Mouse (Mus musculus) left cerebral cortex, adult 2 months (tissue): ENCODE results near the gene Exosc1. TPM values are rescaled to one million over a fixed set of nuclear protein-coding genes. Genes with fewer than 3 reads are reported as not detected.

Experiments
- DNase-seq, 2 experiments: peaks; one replicate each; pipeline ENCODE4 v3.0.0; 2021 to 2022; ENCODE audit warnings: low spot score in 2 of 2, mixed read lengths in 1 of 2; ENCODE audit errors: extremely low spot score in 1 of 2
- H3K27ac ChIP-seq: fragments of 200-600 bp; 2 replicates; pipeline ENCODE4 v1.8.1; 2022
- H3K4me3 ChIP-seq: fragments of 200-600 bp; 2 replicates; pipeline ENCODE4 v1.8.1; 2022
- CTCF ChIP-seq: fragments of 200-600 bp; IDR thresholded peaks from 2 replicates; pipeline ENCODE4 v1.8.1; 2022; ENCODE audit warnings: antibody characterized with exemption, mild to moderate bottlenecking, moderate library complexity
- intact Hi-C: fragments of 180-260 bp; cut with DNase I; formaldehyde crosslinking; loops from one replicate; pipeline ENCODE4 v1.15.1; 2025
- total RNA-seq, 2 experiments: library from RNA; stranded (reverse); gene quantifications; 2 replicates each; pipeline ENCODE4 v1.2.3; 2021

Exosc1 gene
- total RNA-seq, 2 experiments from 2014 or later, result 22.7 to 27.9 TPM

DNA sequence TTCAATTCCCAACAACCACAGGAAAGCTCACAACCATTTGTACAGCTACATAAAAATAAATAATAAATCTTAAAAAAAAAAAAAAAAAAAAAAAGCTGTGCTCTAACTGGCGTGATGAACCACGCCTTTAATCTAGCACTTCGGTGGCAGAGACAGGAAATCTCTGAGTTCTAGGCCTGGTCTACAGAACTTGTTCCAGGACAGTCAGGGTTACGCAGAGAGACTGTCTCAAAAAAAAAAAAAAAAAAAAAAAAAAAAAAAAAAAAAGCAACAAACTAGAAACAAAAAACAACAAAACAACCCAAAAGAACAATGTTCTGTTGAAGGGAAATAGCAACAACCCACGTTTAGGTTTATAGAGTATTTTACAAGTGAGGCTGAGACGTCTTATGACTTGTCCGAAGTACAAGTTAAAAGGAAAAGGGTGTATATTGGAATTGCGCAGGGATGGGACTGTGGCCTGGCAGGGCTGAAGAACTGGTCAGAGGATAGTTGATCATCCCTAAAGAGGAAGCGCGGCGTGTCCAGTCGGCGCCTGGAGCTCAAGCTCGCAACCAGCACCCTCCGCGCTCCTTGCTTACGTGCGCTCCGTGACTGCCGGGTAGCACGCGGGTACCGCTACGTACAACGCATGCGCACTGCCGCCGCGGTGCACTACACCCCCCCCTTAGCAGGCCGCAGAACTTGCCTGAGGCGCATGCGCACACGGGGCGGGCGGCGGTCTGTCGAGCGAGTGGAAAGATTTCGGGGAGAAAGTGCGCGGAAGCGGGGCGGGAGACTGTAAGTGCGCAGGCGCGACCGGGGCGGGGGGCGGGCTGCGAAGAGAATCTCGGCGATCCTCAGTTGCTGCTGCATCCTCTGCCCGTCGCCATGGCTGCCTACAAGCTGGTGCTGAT, 21.8 kb downstream of the Exosc1 start, which contains the start of gene Pgam1:
Pgam1 (plus strand) TSS at position 746 of the 896 bp plus-strand sequence.
- intact Hi-C loops, result no loop called here
- peak within 1 kb of the TSS; percentile 99 for H3K4me3 ChIP-seq
- peak; percentile 96 for DNase-seq
- peak within 1 kb of the TSS; percentile 96 for H3K27ac ChIP-seq
- TF ChIP-seq CTCF, result no peak

- no peak for TF ChIP-seq CTCF
- DNase-seq, result no peak
- intact Hi-C loops, result no loop called here
- Histone ChIP-seq H3K4me3 (no peak overlapping the region), H3K27ac (no peak overlapping the region)
Measured at GRCm38 (mm10) chr19:41910396-41910795, 22.8 kb downstream of the Exosc1 start.

- intact Hi-C loops, result no loop called here
- no peak overlapping the region for H3K4me3 ChIP-seq
- H3K27ac ChIP-seq, result no peak overlapping the region
- DNase-seq, result no peak
- no peak for TF ChIP-seq CTCF
Measured at GRCm38 (mm10) chr19:41908736-41909135, 24.5 kb downstream of the Exosc1 start.

DNA sequence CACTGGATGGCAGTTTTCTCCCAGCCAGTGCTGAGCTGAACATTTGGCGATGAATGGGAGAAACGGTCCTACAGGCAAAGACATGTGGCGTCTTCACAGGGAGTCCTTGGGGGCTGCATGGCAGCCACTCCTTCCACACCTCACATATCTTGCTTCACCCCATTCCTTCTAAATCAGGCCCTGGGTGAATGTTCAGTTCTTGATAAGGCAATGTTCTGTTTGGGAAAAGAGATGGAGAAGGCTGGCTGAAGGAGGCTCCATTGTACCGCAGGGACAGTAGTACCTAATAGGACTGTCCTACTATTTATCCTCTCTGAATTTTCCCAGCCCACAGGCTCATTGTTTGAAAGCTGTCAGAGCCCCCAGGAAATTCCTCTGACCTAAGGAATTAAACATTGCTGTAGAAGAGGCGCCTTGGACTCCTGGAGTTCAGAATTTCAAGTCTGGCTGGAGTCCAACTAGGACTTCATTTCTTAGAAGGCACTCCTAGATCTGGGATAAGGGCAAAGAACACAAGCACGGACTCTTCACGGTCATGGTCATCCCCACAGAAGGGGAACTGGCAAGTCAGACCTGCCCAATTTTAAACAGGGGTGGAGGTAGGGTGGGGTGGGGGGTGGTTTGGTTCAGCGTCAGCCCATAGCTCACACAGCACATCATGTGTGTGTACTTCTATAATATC, 26.0 kb downstream of the Exosc1 start:
- intact Hi-C loops, result no loop called here
- DNase-seq, result no peak
- H3K4me3 ChIP-seq, result no peak overlapping the region
- H3K27ac ChIP-seq, result no peak overlapping the region
- TF ChIP-seq CTCF, result no peak

- no peak for TF ChIP-seq CTCF
- Histone ChIP-seq H3K4me3 (no peak overlapping the region), H3K27ac (no peak overlapping the region)
- no peak for DNase-seq
- intact Hi-C loops, result no loop called here
Measured at GRCm38 (mm10) chr19:41906311-41907078, 26.7 kb downstream of the Exosc1 start.

GRCm38 (mm10) chr19:41905246-41905645, 28.0 kb downstream of the Exosc1 start:
- H3K4me3 ChIP-seq, result no peak overlapping the region
- no peak overlapping the region for H3K27ac ChIP-seq
- no peak for DNase-seq
- intact Hi-C loops, result no loop called here
- no peak for TF ChIP-seq CTCF

- no peak for TF ChIP-seq CTCF
- intact Hi-C loops, result no loop called here
- DNase-seq, result no peak
Measured at GRCm38 (mm10) chr19:41902848-41903593, 30.2 kb downstream of the Exosc1 start.

GRCm38 (mm10) chr19:41901696-41902095, 31.5 kb downstream of the Exosc1 start:
- intact Hi-C loops, result no loop called here

More at GRCm38 (mm10) chr19:41902848-41903593, 30.2 kb downstream of the Exosc1 start:
- no peak overlapping the region for H3K27ac ChIP-seq
- H3K4me3 ChIP-seq, result no peak overlapping the region

GRCm38 (mm10) chr19:41900495-41901090, 32.6 kb downstream of the Exosc1 start:
- H3K4me3 ChIP-seq, result no peak overlapping the region

More at GRCm38 (mm10) chr19:41901696-41902095, 31.5 kb downstream of the Exosc1 start:
- no peak for DNase-seq
- TF ChIP-seq CTCF, result no peak
- no peak overlapping the region for H3K27ac ChIP-seq
- no peak overlapping the region for H3K4me3 ChIP-seq

GRCm38 (mm10) chr19:41898860-41899259, 34.4 kb downstream of the Exosc1 start:
- DNase-seq, result no peak
- no peak overlapping the region for H3K4me3 ChIP-seq
- intact Hi-C loops, result loop anchor here (5.0 kb wide), 1 partner anchor 128 kb away; no protein-coding TSS in a partner anchor
- no peak overlapping the region for H3K27ac ChIP-seq
- peak; percentile 67 for TF ChIP-seq CTCF

More at GRCm38 (mm10) chr19:41900495-41901090, 32.6 kb downstream of the Exosc1 start:
- intact Hi-C loops, result no loop called here
- no peak for TF ChIP-seq CTCF
- no peak overlapping the region for H3K27ac ChIP-seq
- DNase-seq, result no peak

DNA sequence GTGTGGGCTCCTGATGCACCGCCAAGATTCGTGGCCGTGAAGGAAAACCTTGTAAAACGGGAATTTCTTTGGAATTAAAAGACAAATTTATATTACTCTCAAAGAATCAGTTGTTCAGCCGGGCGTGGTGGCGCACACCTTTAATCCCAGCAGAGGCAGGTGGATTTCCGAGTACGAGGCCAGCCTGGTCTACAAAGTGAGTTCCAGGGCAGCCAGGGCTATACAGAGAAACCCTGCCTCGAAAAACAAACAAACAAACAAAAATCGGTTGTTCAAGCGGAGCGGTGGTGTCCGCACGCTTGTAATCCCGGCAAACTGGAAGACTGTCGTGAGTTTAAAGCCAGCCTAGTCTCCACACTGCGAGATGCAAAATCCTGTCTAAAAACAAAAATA, 36.9 kb downstream of the Exosc1 start:
- H3K27ac ChIP-seq, result peak overlapping the region; percentile 50
- peak overlapping the region; percentile 91 for H3K4me3 ChIP-seq
- no peak for DNase-seq
- intact Hi-C loops, result loop anchor here (5.0 kb wide), 1 partner anchor 131 kb away; no protein-coding TSS in a partner anchor
- no peak for TF ChIP-seq CTCF
